ENCODE assay signal across 22 mouse cellular contexts in genomic region chr13:38632556-38632955, GRCm38 (mm10). TPM values are rescaled to one million over a fixed set of nuclear protein-coding genes. Genes with fewer than 3 reads are reported as not detected.
DNase-seq lines count a peak whose midpoint lies in the region; ATAC-seq and TF ChIP-seq lines count a peak whose summit lies in the region.
"Had no signal": no experiment of that assay in that cellular context is flagged by ENCODE, and none has a peak within 500 bp of the region (broad histone marks: within the 10 kb centered on the region; RNA-seq: fewer than 3 reads in every experiment).

No protein-coding gene starts in this region.

- peak; percentile 99 to 100 for TF ChIP-seq EP300 in MEL (IDR thresholded peaks at IDR 0.05; ENCODE audit: low read depth in 1 of 2, low read length in 2 of 2)
- TF ChIP-seq EP300 in liver, postnatal 0 days (IDR thresholded peaks at IDR 0.05; ENCODE audit: low read depth), result peak; percentile 99

- H3K4me1 ChIP-seq in MEL (ENCODE audit: control insufficient read depth in 1 of 2, insufficient read depth in 2 of 2, low read length in 2 of 2), result peaks cover 10 to 17% of the 10 kb centered on the region in 2 experiments
- peaks cover 19% of the 10 kb centered on the region for H3K4me1 ChIP-seq in liver, embryonic 11.5 days (replicated peaks; ENCODE audit: control insufficient read depth, insufficient read depth, low read length)
- H3K4me1 ChIP-seq in liver, postnatal 0 days (ENCODE audit: insufficient read depth), result peaks cover 31% of the 10 kb centered on the region
- no peaks in the 10 kb centered on the region for H3K4me1 ChIP-seq in lung, adult 2 months (ENCODE audit: control insufficient read depth, insufficient read depth, low read length)
- H3K4me1 ChIP-seq in midbrain, embryonic 15.5 days, result peaks cover 10% of the 10 kb centered on the region

- peak; percentile 73 for ATAC-seq in liver, embryonic 11.5 days (replicated peaks; ENCODE audit: low FRiP score)
- ATAC-seq in liver, postnatal 0 days, result peak; percentile 24
- no peak for ATAC-seq in midbrain, embryonic 15.5 days (replicated peaks)
- ATAC-seq: forebrain, postnatal 0 days; hindbrain, postnatal 0 days; midbrain, embryonic 13.5 days had no signal

- H3K9me3 ChIP-seq in MEL (replicated peaks; ENCODE audit: insufficient read depth, low read length), result no peaks in the 10 kb centered on the region
- H3K9me3 ChIP-seq in liver, embryonic 11.5 days (ENCODE audit: control insufficient read depth, low read length), result no peaks in the 10 kb centered on the region
- no peaks in the 10 kb centered on the region for H3K9me3 ChIP-seq in liver, postnatal 0 days (ENCODE audit: low read length)
- H3K9me3 ChIP-seq in midbrain, embryonic 15.5 days, result no peaks in the 10 kb centered on the region
- H3K9me3 ChIP-seq: forebrain, embryonic 10.5 days; heart, embryonic 15.5 days; limb, embryonic 15.5 days; midbrain, embryonic 13.5 days had no signal

- H3K36me3 ChIP-seq in MEL (ENCODE audit: control insufficient read depth in 1 of 2, insufficient read depth in 2 of 2, low read length in 2 of 2), result peaks cover 0 to 20% of the 10 kb centered on the region in 2 experiments; a peak in 3 of 4 replicates
- H3K36me3 ChIP-seq in liver, embryonic 11.5 days (ENCODE audit: control insufficient read depth, insufficient read depth, low read length), result peaks cover 2% of the 10 kb centered on the region; the same call in 1 of the 2 replicates
- H3K36me3 ChIP-seq in liver, postnatal 0 days (replicated peaks; ENCODE audit: insufficient read depth, low read length), result peaks cover 6% of the 10 kb centered on the region; the same call in 1 of the 2 replicates
- no peaks in the 10 kb centered on the region for H3K36me3 ChIP-seq in midbrain, embryonic 15.5 days (replicated peaks)

- peak overlapping the region; percentile 33 for H3K9ac ChIP-seq in MEL (ENCODE audit: control insufficient read depth, low read depth, low read length, poor library complexity, severe bottlenecking)
- no peak overlapping the region for H3K9ac ChIP-seq in liver, embryonic 11.5 days (ENCODE audit: low read depth, low read length)
- 0 out of 2 replicates have a peak overlapping the region, but pooled peaks have one; percentile 27 for H3K9ac ChIP-seq in liver, postnatal 0 days (replicated peaks)
- no peak overlapping the region for H3K9ac ChIP-seq in midbrain, embryonic 15.5 days
- H3K9ac ChIP-seq: forebrain, postnatal 0 days; heart, embryonic 15.5 days; limb, embryonic 15.5 days; midbrain, embryonic 13.5 days had no signal

- TF ChIP-seq CTCF in MEL (IDR thresholded peaks at IDR 0.05 in 2 of 3, conservative IDR thresholded peaks at IDR 0.05 in 1 of 3; ENCODE audit: control insufficient read depth in 1 of 3, insufficient read depth in 1 of 3, low read depth in 2 of 3, low read length in 3 of 3, poor library complexity in 1 of 3, severe bottlenecking in 1 of 3), result no peak
- no peak for TF ChIP-seq CTCF in liver, postnatal 0 days (IDR thresholded peaks at IDR 0.05; ENCODE audit: low read depth)
- no peak for TF ChIP-seq CTCF in lung, adult 2 months (IDR thresholded peaks at IDR 0.05; ENCODE audit: insufficient read depth, low read length)

- no peak for TF ChIP-seq RAD21 in MEL (IDR thresholded peaks at IDR 0.05; ENCODE audit: low read depth, low read length)

- H3K27ac ChIP-seq in MEL (ENCODE audit: control insufficient read depth, low read depth, low read length), result peak overlapping the region; percentile 84
- H3K27ac ChIP-seq in liver, embryonic 11.5 days (ENCODE audit: low read depth, low read length), result peak overlapping the region; percentile 84
- peak overlapping the region; percentile 45; the same call in 1 of the 2 replicates for H3K27ac ChIP-seq in liver, postnatal 0 days (ENCODE audit: low read depth)
- no peak overlapping the region for H3K27ac ChIP-seq in midbrain, embryonic 15.5 days
- H3K27ac ChIP-seq: forebrain, embryonic 10.5 days; heart, embryonic 15.5 days; hindbrain, postnatal 0 days; limb, embryonic 15.5 days; midbrain, embryonic 13.5 days had no signal

- DNase-seq in MEL (ENCODE audit: low read depth, low spot score), result peak; percentile 89
- DNase-seq in c-Kit-positive CD71-positive TER-119-positive erythroid progenitor cells, embryonic 14.5 days (ENCODE audit: low spot score), result peak; percentile 73
- no peak for DNase-seq in liver, embryonic 11.5 days (ENCODE audit: low spot score)
- DNase-seq in liver, postnatal 0 days, result no peak
- no peak for DNase-seq in lung, adult 2 months
- no peak for DNase-seq in layer of hippocampus, adult 18-20 months (ENCODE audit: low spot score in 2 of 2)
- DNase-seq: adrenal gland, adult 2 months; cerebellum, adult 8-10 months; forebrain, postnatal 0 days; gastrocnemius, postnatal 25 days; heart, postnatal 4 days; kidney, adult 11 months; left cerebral cortex, postnatal 4 days; lung, postnatal 10 days; right cerebral cortex, postnatal 14 days; thymus, postnatal 25 days had no signal

- WGBS in liver, embryonic 11.5 days, result 50% methylated on average over 6 of the region's 6 CpGs
- WGBS in liver, postnatal 0 days (ENCODE audit: insufficient replicate concordance), result 45% methylated on average over 6 of the region's 6 CpGs
- 81% methylated on average over 6 of the region's 6 CpGs for WGBS in lung, adult 2 months
- 87% methylated on average over 6 of the region's 6 CpGs for WGBS in midbrain, embryonic 15.5 days

- no peaks in the 10 kb centered on the region; the same call in 1 of the 2 replicates for H3K79me2 ChIP-seq in MEL (ENCODE audit: control insufficient read depth, insufficient read depth, low read length, poor library complexity)

- H3K27me3 ChIP-seq in MEL (ENCODE audit: control insufficient read depth in 1 of 2, insufficient read depth in 2 of 2, low read length in 2 of 2), result no peaks in the 10 kb centered on the region
- no peaks in the 10 kb centered on the region for H3K27me3 ChIP-seq in liver, embryonic 11.5 days (replicated peaks; ENCODE audit: control insufficient read depth, insufficient read depth, low read length)
- no peaks in the 10 kb centered on the region for H3K27me3 ChIP-seq in liver, postnatal 0 days (ENCODE audit: insufficient read depth, low read length)
- no peaks in the 10 kb centered on the region for H3K27me3 ChIP-seq in midbrain, embryonic 15.5 days (replicated peaks)
- H3K27me3 ChIP-seq: heart, embryonic 15.5 days; limb, embryonic 15.5 days; midbrain, embryonic 13.5 days had no signal

- TF ChIP-seq POLR2A in MEL (IDR thresholded peaks at IDR 0.05; ENCODE audit: control insufficient read depth in 1 of 2, insufficient read depth in 1 of 2, low read depth in 1 of 2, low read length in 2 of 2, poor library complexity in 1 of 2), result peak in 1 of 2 experiments; percentile 54; a peak in 1 of 4 replicates
- TF ChIP-seq POLR2A in lung, adult 2 months (IDR thresholded peaks at IDR 0.05; ENCODE audit: borderline replicate concordance, extremely low read depth, low read depth, low read length), result no peak

- H3K4me3 ChIP-seq in MEL (ENCODE audit: control insufficient read depth in 1 of 2, insufficient read depth in 1 of 2, low read depth in 2 of 2, low read length in 2 of 2), result peak overlapping the region; percentile 4 to 24; a peak in 3 of 4 replicates
- H3K4me3 ChIP-seq in liver, embryonic 11.5 days (ENCODE audit: low read depth, low read length), result no peak overlapping the region
- H3K4me3 ChIP-seq in liver, postnatal 0 days (ENCODE audit: low read depth, low read length), result no peak overlapping the region
- H3K4me3 ChIP-seq in lung, adult 2 months (replicated peaks; ENCODE audit: extremely low read depth, low read depth, low read length), result no peak overlapping the region
- no peak overlapping the region for H3K4me3 ChIP-seq in midbrain, embryonic 15.5 days
- H3K4me3 ChIP-seq: forebrain, embryonic 10.5 days; heart, embryonic 15.5 days; limb, embryonic 15.5 days; midbrain, embryonic 13.5 days had no signal

- H3K4me2 ChIP-seq in liver, embryonic 11.5 days, result peak overlapping the region; percentile 41
- H3K4me2 ChIP-seq in liver, postnatal 0 days (ENCODE audit: low read depth, low read length), result peak overlapping the region; percentile 77; the same call in 1 of the 2 replicates
- H3K4me2 ChIP-seq in midbrain, embryonic 15.5 days, result no peak overlapping the region
- H3K4me2 ChIP-seq: heart, embryonic 15.5 days; limb, embryonic 15.5 days; midbrain, embryonic 13.5 days had no signal

TF ChIP-seq in MEL, 35 proteins besides CTCF, POLR2A, EP300 and RAD21 (continues in another document):
- TF ChIP-seq POLR2AphosphoS2 (IDR thresholded peaks at IDR 0.05; ENCODE audit: low read length), result no peak
- peak; percentile 99 for TF ChIP-seq ETS1 (IDR thresholded peaks at IDR 0.05; ENCODE audit: low read depth, low read length)
- peak; percentile 89; the same call in 1 of the 2 replicates for TF ChIP-seq MAZ (IDR thresholded peaks at IDR 0.05; ENCODE audit: low read depth, low read length)
- TF ChIP-seq POLR2AphosphoS5 (IDR thresholded peaks at IDR 0.05; ENCODE audit: borderline replicate concordance, low read depth, low read length), result no peak
- peak in 1 of 2 experiments; percentile 71; a peak in 1 of 4 replicates for TF ChIP-seq USF2 (IDR thresholded peaks at IDR 0.05; ENCODE audit: borderline replicate concordance in 1 of 2, insufficient read depth in 1 of 2, low read depth in 1 of 2, low read length in 2 of 2)
- TF ChIP-seq E2F4 (IDR thresholded peaks at IDR 0.05; ENCODE audit: borderline replicate concordance, low read depth, low read length), result no peak
- TF ChIP-seq MYB (IDR thresholded peaks at IDR 0.05; ENCODE audit: low read depth, low read length), result peak; percentile 99

RNA-seq across cellular contexts. Expression of gene Bloc1s5, which starts 2.4 kb away (rescaled TPM):
- 9.9 and 12.3 TPM in 2 replicates for total RNA-seq in MEL (2012; rRNA removed)
- 10 to 100 TPM in 1 of 2 experiments, not detected in 1; 16.2 TPM for polyA plus RNA-seq in MEL (2012; ENCODE audit: insufficient read depth in 1 of 2, insufficient read length in 2 of 2, low read depth in 1 of 2, low replicate concordance in 2 of 2, missing spikeins in 1 of 2)
- polyA plus RNA-seq in liver, embryonic 11.5 days (2014; fragmentation: Nextera tagmentation; extraction: Ambion mirVana), result 20.3 and 24.9 TPM in 2 replicates
- polyA plus RNA-seq in liver, postnatal 0 days (2015; fragmentation: Nextera tagmentation; extraction: Ambion mirVana), result 13.9 and 16.0 TPM in 2 replicates
- 4.2 and 5.6 TPM in 2 replicates for polyA plus RNA-seq in lung, adult 2 months (2012; rRNA removed)
- total RNA-seq in layer of hippocampus, adult 18-20 months (2021), result 1 to 10 TPM; 8.5 to 9.7 TPM
- polyA plus RNA-seq in midbrain, embryonic 15.5 days (2015; fragmentation: Nextera tagmentation; extraction: Ambion mirVana), result 21.0 and 24.4 TPM in 2 replicates

RNA-seq across cellular contexts. Expression of gene Eef1e1, which starts 26.3 kb away (rescaled TPM):
- total RNA-seq in MEL (2012; rRNA removed), result 187 and 218 TPM in 2 replicates
- polyA plus RNA-seq in MEL (2012; ENCODE audit: insufficient read depth in 1 of 2, insufficient read length in 2 of 2, low read depth in 1 of 2, low replicate concordance in 2 of 2, missing spikeins in 1 of 2), result 100 to 1,000 TPM in 1 of 2 experiments, not detected in 1; 194 TPM
- 112 and 117 TPM in 2 replicates for polyA plus RNA-seq in liver, embryonic 11.5 days (2014; fragmentation: Nextera tagmentation; extraction: Ambion mirVana)
- polyA plus RNA-seq in liver, postnatal 0 days (2015; fragmentation: Nextera tagmentation; extraction: Ambion mirVana), result 23.9 and 25.5 TPM in 2 replicates
- polyA plus RNA-seq in lung, adult 2 months (2012; rRNA removed), result 2.6 and 4.2 TPM in 2 replicates
- 10 to 100 TPM; 27.9 to 28.9 TPM for total RNA-seq in layer of hippocampus, adult 18-20 months (2021)
- polyA plus RNA-seq in midbrain, embryonic 15.5 days (2015; fragmentation: Nextera tagmentation; extraction: Ambion mirVana), result 106 and 107 TPM in 2 replicates

Comparison
In these comparisons a context has a peak if more than half of its experiments do, and no peak if none do; other contexts are left out.
1. H3K9ac ChIP-seq: peak in MEL (single experiment) and liver, postnatal 0 days (single experiment); none in liver, embryonic 11.5 days (single experiment) and midbrain, embryonic 15.5 days (single experiment).
2. DNase-seq: peak in MEL (single experiment) and c-Kit-positive CD71-positive TER-119-positive erythroid progenitor cells, embryonic 14.5 days (single experiment); none in liver, embryonic 11.5 days (single experiment), liver, postnatal 0 days (single experiment), lung, adult 2 months (single experiment) and layer of hippocampus, adult 18-20 months (0 of 2).
3. H3K4me3 ChIP-seq: peak in MEL (2 of 2); none in liver, embryonic 11.5 days (single experiment), liver, postnatal 0 days (single experiment), lung, adult 2 months (single experiment) and midbrain, embryonic 15.5 days (single experiment).